Mouse (Mus musculus) forebrain, postnatal 0 days (tissue): Measurements from ENCODE around the gene Fst. TPM values are rescaled to one million over a fixed set of nuclear protein-coding genes. Genes with fewer than 3 reads are reported as not detected.

Experiments used
- ATAC-seq: fragments of 200-750 bp; cut with Nextera tagmentation; 2 replicates; pipeline ENCODE4 v1.8.0; 2017; ENCODE audit warnings: mild to moderate bottlenecking, moderate library complexity
- DNase-seq: peaks from one replicate; pipeline ENCODE4 v3.0.0-alpha.2; 2015
- H3K27ac ChIP-seq: fragments of 300-500 bp; sonication (generic); 2 replicates; pipeline ENCODE4 v1.5.1; 2014; ENCODE audit warnings: low read depth, mild to moderate bottlenecking, antibody characterized with exemption, low read length, moderate library complexity, mixed read lengths
- H3K27me3 ChIP-seq: fragments of 300-500 bp; sonication (generic); 2 replicates; pipeline ENCODE4 v1.6.1; 2014; ENCODE audit warnings: mild to moderate bottlenecking, low read length, mixed read lengths; ENCODE audit not compliant: insufficient read depth
- H3K36me3 ChIP-seq: fragments of 300-500 bp; sonication (generic); 2 replicates; pipeline ENCODE4 v1.6.1; 2014; ENCODE audit warnings: mild to moderate bottlenecking, moderate library complexity; ENCODE audit not compliant: insufficient read depth
- H3K4me1 ChIP-seq: fragments of 300-500 bp; sonication (generic); 2 replicates; pipeline ENCODE4 v1.6.1; 2014; ENCODE audit warnings: antibody characterized with exemption; ENCODE audit not compliant: insufficient read depth
- H3K4me2 ChIP-seq: fragments of 300-500 bp; sonication (generic); 2 replicates; pipeline ENCODE4 v1.6.1; 2014; ENCODE audit warnings: low read depth, mild to moderate bottlenecking, moderate library complexity
- H3K4me3 ChIP-seq: fragments of 300-500 bp; sonication (generic); 2 replicates; pipeline ENCODE4 v1.5.1; 2014; ENCODE audit warnings: low read depth, low read length, mixed read lengths
- H3K9ac ChIP-seq: fragments of 300-500 bp; sonication (generic); 2 replicates; pipeline ENCODE4 v1.6.1; 2014; ENCODE audit warnings: mild to moderate bottlenecking
- H3K9me3 ChIP-seq: fragments of 300-500 bp; sonication (generic); 2 replicates; pipeline ENCODE4 v1.6.1; 2016; ENCODE audit warnings: low read length
- CTCF ChIP-seq: sonication (generic); IDR thresholded peaks from 2 replicates; pipeline ENCODE4 v1.5.1; 2016; ENCODE audit warnings: antibody characterized with exemption, control low read depth, low read depth
- WGBS: fragments of 180-500 bp; shearing (Covaris S2); extraction: QIAGEN DNeasy Blood & Tissue Kit; methylation state at CpG from one replicate; pipeline ENCODE4 v1.1.7; 2014; 5-methylcytosine and 5-hydroxymethylcytosine counted together
- polyA plus RNA-seq: library from polyadenylated mRNA; unstranded; fragments of >200 nt; fragmentation: Nextera tagmentation; extraction: Ambion mirVana; gene quantifications from 2 replicates; pipeline ENCODE4 v1.2.1, GENCODE M21; 2015
- total RNA-seq: library from RNA; depleted of rRNA; stranded (reverse); fragments of >200 nt; gene quantifications from 2 replicates; pipeline ENCODE4 v1.2.3, GENCODE M21; 2014; rRNA removed

The Fst gene
- total and polyA plus RNA-seq, 2 experiments from 2014 or later: 7.7 to 12.4 TPM

GRCm38 (mm10) chr13:114419364-114419763, 39.4 kb downstream of the Fst start:
- Histone ChIP-seq H3K27me3 (no peaks in the 10 kb centered on the region), H3K9ac (no peak overlapping the region), H3K9me3 (no peaks in the 10 kb centered on the region), H3K4me3 (no peak overlapping the region), H3K27ac (no peak overlapping the region), H3K4me2 (no peak overlapping the region), H3K4me1 (no peaks in the 10 kb centered on the region), H3K36me3 (no peaks in the 10 kb centered on the region)
- no peak for ATAC-seq
- WGBS: 83% methylated on average over 3 of the region's 3 CpGs
- DNase-seq: no peak
- TF ChIP-seq CTCF: no peak

GRCm38 (mm10) chr13:114412326-114412725, 46.4 kb downstream of the Fst start:
- H3K4me1 ChIP-seq: no peaks in the 10 kb centered on the region
- no peak overlapping the region for H3K4me2 ChIP-seq
- no peaks in the 10 kb centered on the region for H3K27me3 ChIP-seq
- no peak for DNase-seq
- no peaks in the 10 kb centered on the region for H3K36me3 ChIP-seq
- no peak for ATAC-seq
- H3K9me3 ChIP-seq: no peaks in the 10 kb centered on the region
- no peak overlapping the region for H3K9ac ChIP-seq
- TF ChIP-seq CTCF: no peak
- no peak overlapping the region for H3K4me3 ChIP-seq
- H3K27ac ChIP-seq: no peak overlapping the region

GRCm38 (mm10) chr13:114406866-114407265, 51.9 kb downstream of the Fst start:
- no peak for DNase-seq
- H3K4me2 ChIP-seq: no peak overlapping the region

GRCm38 (mm10) chr13:114406424-114406823, 52.3 kb downstream of the Fst start:
- Histone ChIP-seq H3K4me3 (no peak overlapping the region), H3K9ac (no peak overlapping the region), H3K4me1 (no peaks in the 10 kb centered on the region), H3K9me3 (no peaks in the 10 kb centered on the region), H3K27me3 (no peaks in the 10 kb centered on the region), H3K36me3 (no peaks in the 10 kb centered on the region), H3K27ac (no peak overlapping the region), H3K4me2 (no peak overlapping the region)
- DNase-seq (no peak), ATAC-seq (no peak)
- WGBS: 12% methylated on average over 5 of the region's 5 CpGs
- no peak for TF ChIP-seq CTCF

More at GRCm38 (mm10) chr13:114406866-114407265, 51.9 kb downstream of the Fst start:
- Histone ChIP-seq H3K36me3 (no peaks in the 10 kb centered on the region), H3K27me3 (no peaks in the 10 kb centered on the region), H3K4me1 (no peaks in the 10 kb centered on the region), H3K9me3 (no peaks in the 10 kb centered on the region), H3K27ac (no peak overlapping the region), H3K4me3 (no peak overlapping the region), H3K9ac (no peak overlapping the region)
- no peak for ATAC-seq
- no peak for TF ChIP-seq CTCF
- WGBS: 4% methylated on average over 5 of the region's 5 CpGs

- ATAC-seq: no peak
- no peak for DNase-seq
- Histone ChIP-seq H3K4me2 (no peak overlapping the region), H3K4me1 (no peaks in the 10 kb centered on the region), H3K27me3 (no peaks in the 10 kb centered on the region), H3K27ac (no peak overlapping the region), H3K36me3 (no peaks in the 10 kb centered on the region), H3K9ac (no peak overlapping the region), H3K9me3 (no peaks in the 10 kb centered on the region), H3K4me3 (no peak overlapping the region)
- WGBS: 69% methylated on average over 9 of the region's 9 CpGs
- no peak for TF ChIP-seq CTCF
These were observed 53.5 kb downstream of the Fst start for GRCm38 (mm10) chr13:114405100-114405715.

Other genes with a start within 250 kb of the Fst start
- gene Ndufs4, start 70.7 kb downstream of the Fst start, total RNA-seq: 86.2 and 93.6 TPM in 2 replicates
- gene Ndufs4, start 70.7 kb downstream of the Fst start, polyA plus RNA-seq: 397 and 489 TPM in 2 replicates